Mouse (Mus musculus) ES-Bruce4 (cell line): ENCODE measurements around the gene Ly86.

Experiments
- CTCF ChIP-seq: IDR thresholded peaks from one replicate; pipeline ENCODE4 v1.8.1; 2011; ENCODE audit warnings: low read depth, low read length
- EP300 ChIP-seq: IDR thresholded peaks from 2 replicates; pipeline ENCODE4 v1.6.1; 2011; ENCODE audit warnings: low read depth, low read length; ENCODE audit not compliant: insufficient read depth
- POLR2A ChIP-seq: IDR thresholded peaks from one replicate; pipeline ENCODE4 v1.8.1; 2011; ENCODE audit warnings: low read length; ENCODE audit not compliant: insufficient read depth

- TF ChIP-seq POLR2A, result no peak
- no peak for TF ChIP-seq CTCF
- no peak for TF ChIP-seq EP300
Measured at GRCm38 (mm10) chr13:37333544-37333870, 11.5 kb upstream of the Ly86 start.
